Mouse (Mus musculus) ES-E14 (cell line): Measurements from ENCODE around the gene Tiprl. TPM values are rescaled to one million over a fixed set of nuclear protein-coding genes. Genes with fewer than 3 reads are reported as not detected.

Source experiments
- DNase-seq: peaks from one replicate; pipeline ENCODE4 v3.0.0-alpha.2; 2013; ENCODE audit warnings: low read depth, low spot score
- H3K27ac ChIP-seq: 2 replicates; pipeline ENCODE4 v1.5.1; 2012; ENCODE audit warnings: low read depth, mild to moderate bottlenecking, low read length, moderate library complexity, mixed read lengths; ENCODE audit not compliant: poor library complexity, insufficient read depth, severe bottlenecking
- H3K36me3 ChIP-seq: 2 replicates; pipeline ENCODE4 v1.6.1; 2012; ENCODE audit warnings: mild to moderate bottlenecking, low read length, moderate library complexity, mixed read lengths; ENCODE audit not compliant: control insufficient read depth, poor library complexity, insufficient read depth, severe bottlenecking
- H3K4me1 ChIP-seq, 2 experiments: fragments of 150-350 bp in 1 of 2; sonication (generic) in 1 of 2; 2 replicates each; pipeline ENCODE4 v1.6.1; 2012; ENCODE audit warnings: low read length in 2 of 2, mild to moderate bottlenecking in 1 of 2, mixed read lengths in 1 of 2; ENCODE audit not compliant: control insufficient read depth in 2 of 2, insufficient read depth in 2 of 2, poor library complexity in 1 of 2
- H3K4me3 ChIP-seq, 2 experiments: fragments of 150-350 bp in 1 of 2; sonication (generic) in 1 of 2; 2 replicates each; pipeline ENCODE4 v1.5.1; 2012; ENCODE audit warnings: low read length in 2 of 2, low read depth in 1 of 2, mild to moderate bottlenecking in 1 of 2, mixed read lengths in 1 of 2; ENCODE audit not compliant: insufficient read depth in 1 of 2, poor library complexity in 1 of 2, severe bottlenecking in 1 of 2
- H3K9ac ChIP-seq: 2 replicates; pipeline ENCODE4 v1.6.1; 2012; ENCODE audit warnings: low read depth, mild to moderate bottlenecking, low read length, mixed read lengths; ENCODE audit not compliant: poor library complexity, insufficient read depth, severe bottlenecking
- H3K9me3 ChIP-seq: fragments of 150-350 bp; sonication (generic); 2 replicates; pipeline ENCODE4 v1.6.1; 2012; ENCODE audit warnings: low read depth, mild to moderate bottlenecking, low read length; ENCODE audit not compliant: control insufficient read depth, insufficient read depth
- CHD2 ChIP-seq: IDR thresholded peaks from 2 replicates; pipeline ENCODE4 v1.6.1; 2014; ENCODE audit warnings: mild to moderate bottlenecking, low read depth, low read length, inconsistent platforms
- HCFC1 ChIP-seq: IDR thresholded peaks from 2 replicates; pipeline ENCODE4 v1.6.1; 2012; ENCODE audit warnings: low read length, inconsistent platforms, borderline replicate concordance; ENCODE audit not compliant: insufficient read depth
- MAFK ChIP-seq: IDR thresholded peaks from 2 replicates; pipeline ENCODE4 v1.6.1; 2014; ENCODE audit warnings: mild to moderate bottlenecking, low read depth, low read length, inconsistent platforms; ENCODE audit not compliant: insufficient read depth
- ZC3H11A ChIP-seq: IDR thresholded peaks from 2 replicates; pipeline ENCODE4 v1.6.1; 2012; ENCODE audit warnings: low read depth, mild to moderate bottlenecking, inconsistent platforms, low read length, borderline replicate concordance
- ZNF384 ChIP-seq: IDR thresholded peaks from 2 replicates; pipeline ENCODE4 v1.6.1; 2012; ENCODE audit warnings: low read depth, low read length, inconsistent platforms
- in situ Hi-C, 2 experiments: fragments of 600-800 bp; cut with MboI; formaldehyde crosslinking; loops; one replicate each; pipeline ENCODE4 v1.15.1; 2025; ENCODE audit warnings: low sequenced_read_pairs in 2 of 2, inconsistent platforms in 1 of 2; ENCODE audit not compliant: unreplicated experiment in 2 of 2
- total RNA-seq: library from RNA; depleted of rRNA; stranded (reverse); fragments of 300-350 nt; gene quantifications from 2 replicates; pipeline ENCODE4 v1.2.3, GENCODE M21; 2012

The Tiprl gene
- total RNA-seq, 1 experiment, result 40.2 TPM

DNA sequence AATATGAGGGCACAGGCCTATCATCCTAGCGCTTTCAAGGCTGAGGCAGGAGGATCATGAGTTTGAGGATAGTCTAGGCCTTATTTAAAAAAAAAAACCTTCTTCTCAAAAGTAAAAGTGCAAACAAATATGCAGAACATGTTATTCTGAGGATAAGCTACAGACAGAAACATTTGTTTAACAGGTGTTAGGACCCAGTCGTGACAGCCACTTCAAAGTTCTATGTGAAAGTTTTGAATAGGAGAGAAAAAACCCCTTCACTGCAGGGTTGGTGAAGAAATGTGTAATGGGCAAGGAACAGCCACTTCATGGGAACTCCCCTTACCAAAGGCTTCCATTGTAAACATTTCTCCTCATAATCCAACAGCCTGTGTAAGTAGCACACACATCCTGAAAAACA lies 13.8 kb upstream of the Tiprl start:
- in situ Hi-C loops, result no loop called here
- H3K4me3 ChIP-seq, result no peak overlapping the region

DNA sequence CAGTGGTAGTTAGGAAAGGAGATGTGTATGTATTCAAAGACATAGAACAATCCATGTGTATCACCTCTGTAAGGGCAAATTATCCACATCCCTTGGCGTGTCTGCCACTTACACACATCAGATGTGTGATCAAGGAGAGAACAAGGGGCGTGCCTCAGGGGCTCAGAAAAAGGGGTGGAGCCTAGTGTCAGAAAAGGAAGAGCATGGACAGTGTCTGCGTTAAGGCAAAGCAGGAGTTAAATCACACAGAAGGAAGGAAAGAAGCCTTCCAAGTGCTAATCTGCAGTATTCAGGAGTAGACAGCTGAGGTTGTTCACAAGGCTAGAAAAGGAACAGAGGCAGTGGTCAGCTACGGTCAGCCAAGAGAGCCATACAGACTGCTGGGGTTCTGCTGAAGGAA lies 12.0 kb upstream of the Tiprl start:
- no peaks in the 10 kb centered on the region for H3K36me3 ChIP-seq
- in situ Hi-C loops, result no loop called here
- TF ChIP-seq ZNF384, result no peak
- no peak for TF ChIP-seq ZC3H11A
- no peak overlapping the region for H3K9ac ChIP-seq
- no peak for DNase-seq
- no peak overlapping the region for H3K4me3 ChIP-seq
- no peaks in the 10 kb centered on the region for H3K9me3 ChIP-seq
- H3K27ac ChIP-seq, result no peak overlapping the region
- no peaks in the 10 kb centered on the region for H3K4me1 ChIP-seq

More for the DNA sequence above, 13.8 kb upstream of the Tiprl start:
- H3K9ac ChIP-seq, result no peak overlapping the region
- no peaks in the 10 kb centered on the region for H3K4me1 ChIP-seq
- TF ChIP-seq MAFK (no peak), ZC3H11A (no peak), CHD2 (no peak), HCFC1 (no peak), ZNF384 (no peak)
- H3K9me3 ChIP-seq, result no peaks in the 10 kb centered on the region
- H3K36me3 ChIP-seq, result no peaks in the 10 kb centered on the region
- no peak for DNase-seq
- no peak overlapping the region for H3K27ac ChIP-seq

DNA sequence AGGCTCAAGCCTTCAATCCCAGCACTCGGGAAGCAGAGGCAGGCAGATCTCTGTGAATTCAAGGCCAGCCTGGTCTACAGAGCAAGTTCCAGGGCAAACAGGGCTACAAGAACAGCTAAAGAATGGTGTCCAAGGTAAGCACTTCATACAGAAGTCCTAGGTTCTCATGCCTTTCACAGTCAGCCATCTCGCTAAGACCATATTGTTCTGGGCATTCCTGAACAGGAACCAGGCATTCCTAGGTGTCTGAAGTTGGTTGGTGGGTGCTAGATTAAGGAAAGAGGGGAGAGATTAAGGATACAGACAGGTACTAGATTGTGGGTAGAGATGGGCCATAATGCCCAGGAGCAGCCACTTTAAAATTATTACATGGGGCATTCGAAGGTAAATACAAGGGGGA lies 11.0 kb upstream of the Tiprl start:
- H3K9me3 ChIP-seq, result no peaks in the 10 kb centered on the region
- no peak overlapping the region for H3K4me3 ChIP-seq
- TF ChIP-seq MAFK, result no peak
- TF ChIP-seq HCFC1, result no peak
- TF ChIP-seq ZNF384, result no peak
- no peak for TF ChIP-seq CHD2
- TF ChIP-seq ZC3H11A, result no peak
- no peak for DNase-seq
- no peak overlapping the region for H3K27ac ChIP-seq
- in situ Hi-C loops, result no loop called here
- no peak overlapping the region for H3K9ac ChIP-seq
- no peaks in the 10 kb centered on the region for H3K36me3 ChIP-seq
- no peaks in the 10 kb centered on the region for H3K4me1 ChIP-seq

DNA sequence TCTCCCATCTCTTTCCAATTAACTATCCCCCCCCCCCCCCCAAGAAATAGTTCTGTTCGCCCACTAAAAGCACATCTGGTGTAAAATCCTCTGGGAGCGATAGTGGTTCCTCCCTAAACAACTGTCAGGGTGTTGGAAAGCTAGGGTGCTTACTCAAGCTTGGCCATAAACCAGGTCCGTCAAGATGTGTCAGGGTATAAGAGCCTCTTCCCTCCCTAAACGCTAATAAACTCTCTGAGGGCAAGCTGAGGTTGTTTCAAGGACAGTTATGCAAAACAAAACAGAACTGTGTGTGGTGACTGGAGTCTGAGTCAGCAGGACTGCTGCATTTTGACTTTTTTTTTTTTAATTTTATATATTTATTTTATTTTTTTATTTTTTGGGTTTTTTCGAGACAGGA lies 10.3 kb upstream of the Tiprl start:
- H3K9me3 ChIP-seq, result no peaks in the 10 kb centered on the region
- TF ChIP-seq HCFC1 (no peak), ZNF384 (no peak), MAFK (no peak), CHD2 (no peak), ZC3H11A (no peak)
- no peaks in the 10 kb centered on the region for H3K36me3 ChIP-seq
- no peak for DNase-seq
- H3K9ac ChIP-seq, result no peak overlapping the region
- H3K4me3 ChIP-seq, result no peak overlapping the region
- H3K27ac ChIP-seq, result no peak overlapping the region
- in situ Hi-C loops, result no loop called here
- no peaks in the 10 kb centered on the region for H3K4me1 ChIP-seq

DNA sequence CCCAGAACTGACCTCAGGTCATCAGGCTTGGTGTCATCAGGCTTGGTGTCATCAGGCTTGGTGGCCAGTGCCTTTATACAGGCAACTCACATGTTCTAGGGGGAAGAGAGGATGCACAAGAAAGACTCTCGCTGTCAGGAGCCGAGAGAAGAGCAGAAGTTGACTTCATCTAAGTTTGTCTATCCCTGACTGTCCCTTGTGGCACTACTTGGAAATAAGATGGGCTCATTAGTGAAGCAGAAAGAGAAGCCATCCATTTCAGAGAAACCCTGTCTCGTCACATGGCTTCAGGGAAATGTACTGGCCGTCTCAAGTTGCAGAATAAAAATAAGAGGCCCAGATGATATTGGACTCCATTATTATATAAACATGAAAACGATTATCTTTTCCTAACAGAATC lies 9.8 kb upstream of the Tiprl start:
- in situ Hi-C loops, result no loop called here
- no peaks in the 10 kb centered on the region for H3K4me1 ChIP-seq
- DNase-seq, result no peak
- TF ChIP-seq ZNF384 (no peak), MAFK (no peak), CHD2 (no peak), HCFC1 (no peak), ZC3H11A (no peak)
- H3K4me3 ChIP-seq, result no peak overlapping the region
- H3K27ac ChIP-seq, result no peak overlapping the region
- H3K9ac ChIP-seq, result no peak overlapping the region
- H3K9me3 ChIP-seq, result no peaks in the 10 kb centered on the region
- H3K36me3 ChIP-seq, result no peaks in the 10 kb centered on the region
